Mouse (Mus musculus): ENCODE results near the gene Cym.

The Cym gene

DNA sequence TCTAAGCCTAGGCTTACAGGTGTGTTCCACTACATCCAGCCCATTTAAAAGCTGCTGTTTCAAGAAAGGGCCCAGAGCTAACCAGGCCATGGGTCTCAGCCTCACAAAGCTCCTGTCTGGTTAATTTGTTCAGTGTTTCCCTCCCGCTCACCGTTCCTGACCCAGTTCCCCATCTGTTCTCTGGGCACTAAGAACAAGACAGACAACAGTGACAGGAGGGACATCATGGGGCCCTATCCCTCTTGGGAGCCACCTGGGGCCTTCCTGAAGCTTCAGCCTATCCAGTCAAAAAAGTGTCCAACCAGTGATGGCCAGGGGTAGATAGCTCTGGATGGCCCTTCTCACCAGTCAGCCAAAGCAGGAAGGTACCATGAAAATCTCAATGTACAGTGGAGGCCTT is 58.8 kb downstream of the Cym start:
- DNase-seq (ENCODE audit: low spot score), result no peak
